Mouse (Mus musculus): Measurements from ENCODE around the gene Tdrd1. TPM values are rescaled to one million over a fixed set of nuclear protein-coding genes. Genes with fewer than 3 reads are reported as not detected.

The Tdrd1 gene
- total RNA-seq, 2 experiments from 2014 or later, result 0.56 to 0.59 TPM

GRCm38 (mm10) chr19:56905395-56905794, 79.4 kb downstream of the Tdrd1 start:
- no peak overlapping the region for H3K4me3 ChIP-seq
- no peak for TF ChIP-seq CTCF (conservative IDR thresholded peaks at IDR 0.05)
- DNase-seq (ENCODE audit: low spot score in 2 of 2), result no peak
- H3K27ac ChIP-seq, result no peak overlapping the region

DNA sequence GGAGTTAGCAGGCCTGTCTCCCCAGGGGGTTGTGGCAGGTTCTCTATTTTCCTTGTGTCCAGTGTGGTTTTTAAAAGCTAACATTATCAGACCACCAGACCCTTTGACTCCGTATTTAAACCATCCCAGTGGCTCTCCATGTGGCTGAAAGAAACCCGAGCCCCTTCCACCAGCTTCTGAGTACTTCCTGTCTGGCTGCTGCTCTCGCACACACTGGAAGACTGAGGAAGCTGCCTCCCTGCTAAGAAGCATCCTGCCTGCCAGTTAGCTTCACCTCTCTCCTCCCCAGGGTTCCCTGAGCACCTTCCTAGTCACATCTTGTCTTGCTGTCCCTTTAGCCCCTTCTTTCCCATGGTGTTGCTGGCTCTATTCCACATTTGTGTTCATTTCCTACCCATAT, 81.8 kb downstream of the Tdrd1 start:
- DNase-seq (ENCODE audit: low spot score in 2 of 2), result no peak
- no peak overlapping the region for H3K27ac ChIP-seq
- TF ChIP-seq CTCF (conservative IDR thresholded peaks at IDR 0.05), result no peak
- no peak overlapping the region for H3K4me3 ChIP-seq

DNA sequence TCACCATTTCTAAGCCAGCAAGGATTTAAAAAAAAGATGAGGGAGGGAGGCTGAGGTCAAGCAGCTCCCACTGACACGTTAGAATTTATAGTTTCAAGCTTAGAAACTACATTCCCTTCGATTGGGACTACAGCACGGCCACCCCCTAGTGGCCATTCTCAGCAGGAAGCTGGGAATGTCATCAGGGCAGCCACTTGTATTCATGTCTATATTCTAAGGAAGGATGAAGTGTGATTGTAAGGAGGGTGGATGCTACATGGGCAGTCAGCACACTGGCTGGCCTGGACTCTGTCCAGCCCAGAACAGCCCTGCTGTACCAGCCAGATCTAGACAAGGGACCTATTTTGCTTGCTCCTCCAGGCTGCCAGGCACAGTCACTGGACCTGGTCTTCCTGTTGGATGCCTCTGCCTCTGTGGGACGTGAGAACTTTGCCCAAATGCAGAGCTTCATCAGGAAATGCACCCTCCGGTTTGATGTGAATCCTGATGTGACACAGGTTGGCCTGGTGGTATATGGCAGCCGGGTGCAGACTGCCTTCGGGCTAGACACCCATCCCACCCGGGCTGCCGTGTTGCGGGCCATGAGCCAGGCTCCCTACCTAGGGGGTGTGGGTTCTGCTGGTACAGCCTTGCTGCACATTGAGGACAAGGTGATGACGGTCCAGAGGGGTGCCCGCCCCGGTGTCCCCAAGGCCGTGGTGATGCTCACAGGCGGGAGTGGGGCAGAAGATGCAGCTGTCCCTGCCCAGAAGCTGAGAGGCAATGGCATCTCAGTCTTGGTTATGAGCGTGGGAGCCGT, 82.7 kb downstream of the Tdrd1 start:
- DNase-seq (ENCODE audit: low spot score in 2 of 2), result peak; percentile 34 to 42
- peak; percentile 87 for TF ChIP-seq CTCF (conservative IDR thresholded peaks at IDR 0.05)
- Histone ChIP-seq H3K4me3 (no peak overlapping the region), H3K27ac (no peak overlapping the region)

GRCm38 (mm10) chr19:56910561-56910960, 84.6 kb downstream of the Tdrd1 start:
- Histone ChIP-seq H3K4me3 (no peak overlapping the region), H3K27ac (no peak overlapping the region)
- TF ChIP-seq CTCF (conservative IDR thresholded peaks at IDR 0.05), result no peak
- no peak for DNase-seq (ENCODE audit: low spot score in 2 of 2)

DNA sequence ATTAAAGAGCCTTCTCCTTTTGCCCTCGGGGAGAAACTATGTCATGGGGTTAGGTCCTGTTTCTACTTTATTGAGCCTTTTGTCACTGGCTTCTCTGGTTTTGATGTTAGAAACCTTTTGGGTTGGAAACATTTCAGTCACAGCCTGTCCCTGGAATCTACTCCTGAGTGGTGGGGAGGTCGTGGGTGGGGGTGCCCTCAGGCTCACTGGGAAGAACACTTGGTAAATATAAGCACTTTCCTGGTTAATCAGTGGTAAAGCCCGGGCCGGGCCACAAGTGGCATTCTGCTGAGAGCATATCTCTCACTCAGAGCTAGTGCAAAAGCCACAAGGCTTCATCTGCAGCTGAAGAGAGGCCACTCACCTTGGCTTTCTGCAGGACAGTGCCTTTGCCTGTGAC, 87.8 kb downstream of the Tdrd1 start:
- no peak overlapping the region for H3K4me3 ChIP-seq
- no peak overlapping the region for H3K27ac ChIP-seq
- no peak for DNase-seq (ENCODE audit: low spot score in 2 of 2)
- no peak for TF ChIP-seq CTCF (conservative IDR thresholded peaks at IDR 0.05)

- TF ChIP-seq CTCF (conservative IDR thresholded peaks at IDR 0.05), result no peak
Measured at GRCm38 (mm10) chr19:56914658-56915057, 88.6 kb downstream of the Tdrd1 start.

DNA sequence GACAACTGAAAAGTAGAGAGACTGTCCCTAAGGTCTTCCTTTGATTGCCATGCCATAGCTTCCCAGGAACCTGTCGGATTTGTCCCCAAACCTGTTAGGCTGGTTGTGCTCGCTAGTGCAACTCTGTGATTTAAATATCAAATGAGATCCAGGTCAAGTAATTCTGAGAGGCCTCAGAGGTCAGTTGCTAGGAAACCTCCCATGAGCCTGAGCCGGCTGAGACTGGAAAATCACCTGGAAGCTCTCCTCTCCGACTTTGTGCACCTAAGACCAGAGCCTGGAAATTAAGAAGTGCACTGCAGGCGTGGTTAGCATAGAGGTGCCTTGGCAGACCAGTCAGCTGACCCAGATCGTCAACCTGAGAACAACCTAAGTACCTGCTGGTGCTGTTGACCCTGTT, 89.1 kb downstream of the Tdrd1 start:
- Histone ChIP-seq H3K4me3 (no peak overlapping the region), H3K27ac (no peak overlapping the region)
- TF ChIP-seq CTCF (conservative IDR thresholded peaks at IDR 0.05), result no peak
- DNase-seq (ENCODE audit: low spot score in 2 of 2), result no peak

More at GRCm38 (mm10) chr19:56914658-56915057, 88.6 kb downstream of the Tdrd1 start:
- H3K4me3 ChIP-seq, result no peak overlapping the region
- H3K27ac ChIP-seq, result no peak overlapping the region
- DNase-seq (ENCODE audit: low spot score in 2 of 2), result no peak

Other genes with a start within 250 kb of the Tdrd1 start
- gene Adrb1, start 104.0 kb upstream of the Tdrd1 start, total RNA-seq (2021), result 10 to 100 TPM; 17.7 to 21.4 TPM
- gene Ccdc186, start 4.0 kb upstream of the Tdrd1 start, total RNA-seq (2021), result 10 to 100 TPM; 49.5 to 51.5 TPM
- not detected for gene Vwa2, start 48.0 kb downstream of the Tdrd1 start, total RNA-seq (2021)
- 10 to 100 TPM; 11.4 to 12.0 TPM for gene Afap1l2, start 182.0 kb downstream of the Tdrd1 start, total RNA-seq (2021)